Mouse (Mus musculus) embryonic facial prominence, embryonic 14.5 days (tissue): ENCODE data around the gene Mnd1. TPM values are rescaled to one million over a fixed set of nuclear protein-coding genes. Genes with fewer than 3 reads are reported as not detected.
A peak's percentile ranks its signal among the peaks of the same experiment; 100 is the strongest.

Source experiments
- ATAC-seq: fragments of 200-750 bp; cut with Nextera tagmentation; 2 replicates; pipeline ENCODE4 v1.8.0; 2017; ENCODE audit warnings: low read depth, moderate number of reproducible peaks, moderate TSS enrichment
- DNase-seq: peaks from one replicate; pipeline ENCODE4 v3.0.0-alpha.2; 2015; ENCODE audit warnings: low spot score
- H3K27ac ChIP-seq: fragments of 300-500 bp; sonication (generic); replicated peaks from 2 replicates; pipeline ENCODE4 v1.5.1; 2014; ENCODE audit warnings: low read depth, mild to moderate bottlenecking, low read length, moderate library complexity
- H3K27me3 ChIP-seq: fragments of 300-500 bp; sonication (generic); replicated peaks from 2 replicates; pipeline ENCODE4 v1.6.1; 2014; ENCODE audit warnings: low read length; ENCODE audit not compliant: control insufficient read depth, insufficient read depth
- H3K36me3 ChIP-seq: fragments of 300-500 bp; sonication (generic); 2 replicates; pipeline ENCODE4 v1.6.1; 2014; ENCODE audit warnings: low read length, mixed read lengths; ENCODE audit not compliant: control insufficient read depth, insufficient read depth
- H3K4me1 ChIP-seq: fragments of 300-500 bp; sonication (generic); 2 replicates; pipeline ENCODE4 v1.6.1; 2014; ENCODE audit warnings: antibody characterized with exemption, low read length; ENCODE audit not compliant: control insufficient read depth, insufficient read depth
- H3K4me2 ChIP-seq: fragments of 300-500 bp; sonication (generic); 2 replicates; pipeline ENCODE4 v1.6.1; 2014; ENCODE audit warnings: low read depth, mild to moderate bottlenecking, low read length, moderate library complexity, mixed read lengths
- H3K4me3 ChIP-seq: fragments of 300-500 bp; sonication (generic); 2 replicates; pipeline ENCODE4 v1.5.1; 2014; ENCODE audit warnings: low read depth, mild to moderate bottlenecking, low read length
- H3K9ac ChIP-seq: fragments of 300-500 bp; sonication (generic); 2 replicates; pipeline ENCODE4 v1.6.1; 2014; ENCODE audit warnings: low read depth, mild to moderate bottlenecking, low read length, moderate library complexity, mixed read lengths
- H3K9me3 ChIP-seq: fragments of 300-500 bp; sonication (generic); 2 replicates; pipeline ENCODE4 v1.6.1; 2016; ENCODE audit warnings: low read length; ENCODE audit not compliant: control insufficient read depth
- WGBS: fragments of 180-500 bp; shearing (Covaris S2); extraction: QIAGEN DNeasy Blood & Tissue Kit; methylation state at CpG from one replicate; pipeline ENCODE4 v1.1.7; 2014; 5-methylcytosine and 5-hydroxymethylcytosine counted together
- polyA plus RNA-seq: library from polyadenylated mRNA; unstranded; fragments of >200 nt; fragmentation: Nextera tagmentation; extraction: Ambion mirVana; gene quantifications from 2 replicates; pipeline ENCODE4 v1.2.1, GENCODE M21; 2014

Mnd1 gene
- polyA plus RNA-seq = 11.5 and 11.8 TPM in 2 replicates

- Histone ChIP-seq H3K27ac (peak within 1 kb of the TSS; percentile 77), H3K4me2 (peak within 1 kb of the TSS; percentile 97), H3K36me3 (0 out of 2 replicates have a peak, but pooled peaks cover 12% of the 10 kb centered on the region), H3K9ac (peak within 1 kb of the TSS; percentile 78), H3K4me3 (peak within 1 kb of the TSS; percentile 63), H3K27me3 (no peaks in the 10 kb centered on the region), H3K9me3 (no peaks in the 10 kb centered on the region), H3K4me1 (0 out of 2 replicates have a peak, but pooled peaks cover 12% of the 10 kb centered on the region)
- peak; percentile 99 for ATAC-seq
- 0% methylated on average over 26 of the region's 29 CpGs for WGBS
- peak; percentile 98 for DNase-seq
These were observed at the start of gene Mnd1 for GRCm38 (mm10) chr3:84155558-84156006. Gene Mnd1, minus strand, starts transcription at chr3:84155786.

GRCm38 (mm10) chr3:84204640-84205039 is 49.1 kb upstream of the Mnd1 start:
- no peak overlapping the region for H3K9ac ChIP-seq
- no peak overlapping the region for H3K4me3 ChIP-seq
- DNase-seq (no peak), ATAC-seq (no peak)
- H3K27me3 ChIP-seq = no peaks in the 10 kb centered on the region
- H3K4me1 ChIP-seq = no peaks in the 10 kb centered on the region; the same call in 1 of the 2 replicates
- H3K27ac ChIP-seq = no peak overlapping the region
- H3K4me2 ChIP-seq = no peak overlapping the region
- H3K36me3 ChIP-seq = peaks cover 17% of the 10 kb centered on the region; the same call in 1 of the 2 replicates
- WGBS = 69% methylated on average over 5 of the region's 5 CpGs
- no peaks in the 10 kb centered on the region for H3K9me3 ChIP-seq

DNA sequence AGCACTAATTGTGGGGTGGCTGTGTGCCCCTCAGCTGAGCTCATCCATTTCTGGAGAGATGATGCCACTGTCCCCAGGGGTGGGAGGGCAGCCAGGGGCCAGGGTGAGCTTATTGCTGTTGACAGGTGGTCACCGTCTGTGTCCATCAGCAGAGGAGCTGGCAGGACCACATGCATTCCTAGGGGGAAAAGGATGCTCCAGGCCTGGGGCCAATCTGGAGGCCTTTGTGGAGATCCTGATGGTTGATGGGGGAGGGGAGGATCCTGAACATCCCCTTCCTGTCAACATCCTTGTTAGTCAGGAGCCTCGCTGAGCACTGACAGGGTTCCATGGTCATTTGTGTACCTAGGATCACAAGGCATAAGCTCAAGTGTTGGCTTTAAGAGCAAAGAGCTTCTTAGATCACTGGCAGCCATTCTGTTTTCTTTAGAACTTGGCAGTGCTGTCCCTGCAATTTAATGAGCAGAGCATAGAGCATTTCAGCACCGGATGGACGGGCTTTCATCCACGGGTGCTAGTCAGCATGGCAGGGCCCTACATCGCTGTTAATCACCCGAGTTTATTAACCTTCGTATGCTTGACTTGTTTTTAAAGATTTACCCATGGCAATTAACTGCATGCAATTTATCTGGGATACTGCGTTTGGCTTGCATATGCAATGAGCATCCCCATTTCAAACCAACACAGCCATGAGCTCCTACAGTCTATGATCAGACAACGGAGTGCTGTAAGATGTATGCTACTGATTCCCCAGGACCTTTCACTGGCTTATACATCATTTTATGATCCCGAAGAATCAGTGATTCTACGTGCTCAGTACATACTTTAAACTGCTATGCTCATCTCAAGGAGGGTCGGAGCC is 45.2 kb upstream of the Mnd1 start:
- no peaks in the 10 kb centered on the region for H3K9me3 ChIP-seq
- DNase-seq (peak; percentile 50), ATAC-seq (peak; percentile 68; the same call in 1 of the 2 replicates)
- H3K4me1 ChIP-seq = no peaks in the 10 kb centered on the region
- no peak overlapping the region for H3K4me3 ChIP-seq
- 65% methylated on average over 13 of the region's 13 CpGs for WGBS
- no peak overlapping the region for H3K9ac ChIP-seq
- H3K4me2 ChIP-seq = no peak overlapping the region
- no peaks in the 10 kb centered on the region for H3K27me3 ChIP-seq
- H3K36me3 ChIP-seq = 0 out of 2 replicates have a peak, but pooled peaks cover 14% of the 10 kb centered on the region
- no peak overlapping the region for H3K27ac ChIP-seq

- no peak for ATAC-seq
- no peaks in the 10 kb centered on the region for H3K27me3 ChIP-seq
- H3K36me3 ChIP-seq = 0 out of 2 replicates have a peak, but pooled peaks cover 14% of the 10 kb centered on the region
- no peaks in the 10 kb centered on the region for H3K9me3 ChIP-seq
- DNase-seq = no peak
- WGBS = 94% methylated on average over 9 of the region's 9 CpGs
- no peaks in the 10 kb centered on the region for H3K4me1 ChIP-seq
- no peak overlapping the region for H3K9ac ChIP-seq
- no peak overlapping the region for H3K4me3 ChIP-seq
- no peak overlapping the region for H3K4me2 ChIP-seq
- no peak overlapping the region for H3K27ac ChIP-seq
These were observed 43.9 kb upstream of the Mnd1 start for GRCm38 (mm10) chr3:84199516-84199915.

DNA sequence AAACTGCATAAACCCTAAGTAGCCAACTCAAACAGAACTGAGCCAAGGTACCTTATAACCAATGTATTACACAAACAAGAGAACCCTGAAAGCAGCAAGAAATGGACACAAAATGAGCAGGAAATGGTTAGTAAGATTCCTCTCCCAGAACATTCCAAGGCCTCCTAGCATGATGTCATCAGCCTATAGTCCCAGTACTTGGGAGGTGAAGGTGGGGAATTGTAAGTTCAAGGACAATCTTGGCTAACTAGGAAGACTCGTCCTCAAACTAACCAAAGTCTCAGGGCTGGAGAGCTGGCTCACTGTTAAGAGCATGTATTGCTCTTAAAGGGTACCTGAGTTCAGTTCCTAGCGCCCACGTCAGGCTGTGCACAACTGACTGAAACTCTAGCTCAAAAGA is 42.6 kb upstream of the Mnd1 start:
- no peak for DNase-seq
- Histone ChIP-seq H3K27ac (no peak overlapping the region), H3K36me3 (0 out of 2 replicates have a peak, but pooled peaks cover 14% of the 10 kb centered on the region), H3K27me3 (no peaks in the 10 kb centered on the region), H3K9ac (no peak overlapping the region), H3K4me3 (no peak overlapping the region), H3K4me1 (no peaks in the 10 kb centered on the region), H3K4me2 (no peak overlapping the region), H3K9me3 (no peaks in the 10 kb centered on the region)
- 91% methylated on average over 3 of the region's 3 CpGs for WGBS
- ATAC-seq = no peak

- Histone ChIP-seq H3K4me2 (no peak overlapping the region), H3K36me3 (0 out of 2 replicates have a peak, but pooled peaks cover 3% of the 10 kb centered on the region), H3K27me3 (0 out of 2 replicates have a peak, but pooled peaks cover 3% of the 10 kb centered on the region), H3K4me3 (no peak overlapping the region), H3K4me1 (peaks cover 5% of the 10 kb centered on the region), H3K9me3 (no peaks in the 10 kb centered on the region), H3K9ac (no peak overlapping the region), H3K27ac (no peak overlapping the region)
- 54% methylated on average over 4 of the region's 4 CpGs for WGBS
- DNase-seq = no peak
- no peak for ATAC-seq
These were observed 38.3 kb upstream of the Mnd1 start for GRCm38 (mm10) chr3:84193881-84194280.

GRCm38 (mm10) chr3:84191141-84191881 is 35.7 kb upstream of the Mnd1 start:
- 41% methylated on average over 20 of the region's 21 CpGs for WGBS
- Histone ChIP-seq H3K36me3 (no peaks in the 10 kb centered on the region), H3K4me1 (peaks cover 5% of the 10 kb centered on the region), H3K4me3 (peak overlapping the region; percentile 32), H3K9me3 (no peaks in the 10 kb centered on the region), H3K4me2 (peak overlapping the region; percentile 56), H3K27me3 (0 out of 2 replicates have a peak, but pooled peaks cover 3% of the 10 kb centered on the region), H3K27ac (peak overlapping the region; percentile 1; the same call in 1 of the 2 replicates), H3K9ac (peak overlapping the region; percentile 49)
- DNase-seq (peak; percentile 91), ATAC-seq (peak; percentile 83)

DNA sequence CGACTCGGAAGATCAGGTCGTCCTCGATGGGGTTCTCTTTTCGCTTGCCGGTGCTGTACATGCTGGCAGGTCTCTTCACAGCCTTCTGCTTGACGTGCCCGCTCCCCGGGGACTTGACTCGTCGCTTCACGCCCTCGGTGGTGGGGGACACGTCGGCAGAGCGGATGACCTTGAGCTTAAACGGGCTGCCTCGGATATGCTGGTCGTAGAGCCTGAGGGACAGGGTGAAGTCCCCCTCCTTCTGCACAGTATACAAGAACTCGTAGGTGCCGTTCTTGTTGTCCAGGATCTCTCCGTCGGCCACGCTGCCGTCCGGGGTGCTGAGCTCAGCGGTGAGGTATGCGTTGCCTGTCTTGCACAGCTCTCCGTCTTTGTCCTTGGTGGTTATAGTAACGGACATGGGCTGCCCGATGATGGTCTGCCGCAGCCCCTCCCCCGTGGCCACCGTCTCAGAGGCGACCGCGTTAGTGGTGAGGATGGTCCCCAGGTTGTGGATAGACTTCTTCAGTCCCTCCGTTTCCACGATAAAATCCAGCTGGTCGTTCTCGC is 35.0 kb upstream of the Mnd1 start:
- Histone ChIP-seq H3K27ac (peak overlapping the region; percentile 1; the same call in 1 of the 2 replicates), H3K9ac (peak overlapping the region; percentile 49), H3K27me3 (0 out of 2 replicates have a peak, but pooled peaks cover 3% of the 10 kb centered on the region), H3K4me3 (peak overlapping the region; percentile 32), H3K4me1 (peaks cover 5% of the 10 kb centered on the region), H3K36me3 (no peaks in the 10 kb centered on the region), H3K4me2 (peak overlapping the region; percentile 56), H3K9me3 (no peaks in the 10 kb centered on the region)
- 17% methylated on average over 41 of the region's 41 CpGs for WGBS
- peak; percentile 26 for DNase-seq
- peak; percentile 27 for ATAC-seq
